Mouse (Mus musculus) liver, embryonic 16.5 days (tissue): ENCODE data around the gene Dhodh. TPM values are rescaled to one million over a fixed set of nuclear protein-coding genes. Genes with fewer than 3 reads are reported as not detected.

ENCODE experiments used
- ATAC-seq: fragments of 200-750 bp; cut with Nextera tagmentation; 2 replicates; pipeline ENCODE4 v1.8.0; 2017; ENCODE audit warnings: low read depth, mild to moderate bottlenecking, moderate number of reproducible peaks, moderate library complexity
- H3K27ac ChIP-seq: fragments of 300-500 bp; sonication (generic); 2 replicates; pipeline ENCODE4 v1.5.1; 2014; ENCODE audit warnings: mild to moderate bottlenecking, low read length
- H3K27me3 ChIP-seq: fragments of 300-500 bp; sonication (generic); 2 replicates; pipeline ENCODE4 v1.6.1; 2014; ENCODE audit warnings: low read depth, low read length, mixed read lengths; ENCODE audit not compliant: control insufficient read depth, insufficient read depth
- H3K36me3 ChIP-seq: fragments of 300-500 bp; sonication (generic); 2 replicates; pipeline ENCODE4 v1.6.1; 2014; ENCODE audit warnings: mild to moderate bottlenecking; ENCODE audit not compliant: control insufficient read depth, insufficient read depth
- H3K4me1 ChIP-seq: fragments of 300-500 bp; sonication (generic); 2 replicates; pipeline ENCODE4 v1.6.1; 2014; ENCODE audit warnings: low read depth, low read length, mixed read lengths; ENCODE audit not compliant: control insufficient read depth
- H3K4me2 ChIP-seq: fragments of 300-500 bp; sonication (generic); 2 replicates; pipeline ENCODE4 v1.6.1; 2014; ENCODE audit warnings: low read depth, low read length, mixed read lengths
- H3K4me3 ChIP-seq: fragments of 300-500 bp; sonication (generic); 2 replicates; pipeline ENCODE4 v1.5.1; 2014; ENCODE audit warnings: low read depth, mild to moderate bottlenecking, low read length
- H3K9ac ChIP-seq: fragments of 300-500 bp; sonication (generic); 2 replicates; pipeline ENCODE4 v1.6.1; 2014; ENCODE audit warnings: low read depth, low read length
- H3K9me3 ChIP-seq: fragments of 300-500 bp; sonication (generic); replicated peaks from 2 replicates; pipeline ENCODE4 v1.6.1; 2016; ENCODE audit warnings: low read length; ENCODE audit not compliant: control insufficient read depth
- WGBS: fragments of 180-500 bp; shearing (Covaris S2); extraction: QIAGEN DNeasy Blood & Tissue Kit; methylation state at CpG from one replicate; pipeline ENCODE4 v1.1.7; 2014; ENCODE audit not compliant: insufficient replicate concordance; 5-methylcytosine and 5-hydroxymethylcytosine counted together
- polyA plus RNA-seq: library from polyadenylated mRNA; unstranded; fragments of >200 nt; fragmentation: Nextera tagmentation; extraction: Ambion mirVana; gene quantifications from 2 replicates; pipeline ENCODE4 v1.2.1, GENCODE M21; 2015

The Dhodh gene
- polyA plus RNA-seq, 1 experiment from 2014 or later = 16.0 TPM

- Histone ChIP-seq H3K36me3 (no peaks in the 10 kb centered on the region), H3K4me1 (no peaks in the 10 kb centered on the region), H3K9ac (no peak overlapping the region), H3K9me3 (no peaks in the 10 kb centered on the region), H3K4me3 (no peak overlapping the region), H3K27ac (no peak overlapping the region), H3K27me3 (no peaks in the 10 kb centered on the region), H3K4me2 (no peak overlapping the region)
- no peak for ATAC-seq
- WGBS = 59% methylated on average over 5 of the region's 5 CpGs
Measured at GRCm38 (mm10) chr8:109632498-109632897, 24.0 kb upstream of the Dhodh start.

GRCm38 (mm10) chr8:109628638-109629037 lies 20.2 kb upstream of the Dhodh start:
- Histone ChIP-seq H3K9me3 (no peaks in the 10 kb centered on the region), H3K4me2 (no peak overlapping the region), H3K27ac (no peak overlapping the region), H3K36me3 (no peaks in the 10 kb centered on the region), H3K4me3 (no peak overlapping the region), H3K9ac (no peak overlapping the region), H3K4me1 (no peaks in the 10 kb centered on the region), H3K27me3 (no peaks in the 10 kb centered on the region)
- 52% methylated on average over 6 of the region's 6 CpGs for WGBS
- ATAC-seq = no peak

DNA sequence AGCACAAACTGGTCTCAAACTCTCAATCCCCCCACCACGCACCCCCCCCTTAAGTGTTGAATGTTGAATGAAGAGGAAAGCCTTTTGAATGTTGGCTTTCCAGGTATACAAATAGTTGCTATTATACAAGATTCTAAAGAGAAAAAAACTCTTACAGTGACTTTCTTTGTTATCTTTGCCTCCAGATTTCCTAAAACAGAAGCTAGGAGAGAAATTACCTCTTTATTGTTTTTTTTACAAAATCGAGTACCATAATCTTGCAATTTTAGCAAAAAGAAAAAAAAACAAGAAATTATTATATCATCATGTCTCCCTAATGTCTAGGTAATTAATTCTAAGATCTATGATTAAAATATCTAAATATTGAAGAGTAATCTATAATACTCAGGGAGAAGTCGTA lies 7.1 kb upstream of the Dhodh start:
- H3K4me2 ChIP-seq = no peak overlapping the region
- no peak overlapping the region for H3K9ac ChIP-seq
- no peaks in the 10 kb centered on the region for H3K27me3 ChIP-seq
- no peak for ATAC-seq
- no peaks in the 10 kb centered on the region for H3K36me3 ChIP-seq
- no peak overlapping the region for H3K27ac ChIP-seq
- no peaks in the 10 kb centered on the region for H3K9me3 ChIP-seq
- H3K4me1 ChIP-seq = peaks cover 9% of the 10 kb centered on the region
- no peak overlapping the region for H3K4me3 ChIP-seq
- 55% methylated on average over 3 of the region's 3 CpGs for WGBS

DNA sequence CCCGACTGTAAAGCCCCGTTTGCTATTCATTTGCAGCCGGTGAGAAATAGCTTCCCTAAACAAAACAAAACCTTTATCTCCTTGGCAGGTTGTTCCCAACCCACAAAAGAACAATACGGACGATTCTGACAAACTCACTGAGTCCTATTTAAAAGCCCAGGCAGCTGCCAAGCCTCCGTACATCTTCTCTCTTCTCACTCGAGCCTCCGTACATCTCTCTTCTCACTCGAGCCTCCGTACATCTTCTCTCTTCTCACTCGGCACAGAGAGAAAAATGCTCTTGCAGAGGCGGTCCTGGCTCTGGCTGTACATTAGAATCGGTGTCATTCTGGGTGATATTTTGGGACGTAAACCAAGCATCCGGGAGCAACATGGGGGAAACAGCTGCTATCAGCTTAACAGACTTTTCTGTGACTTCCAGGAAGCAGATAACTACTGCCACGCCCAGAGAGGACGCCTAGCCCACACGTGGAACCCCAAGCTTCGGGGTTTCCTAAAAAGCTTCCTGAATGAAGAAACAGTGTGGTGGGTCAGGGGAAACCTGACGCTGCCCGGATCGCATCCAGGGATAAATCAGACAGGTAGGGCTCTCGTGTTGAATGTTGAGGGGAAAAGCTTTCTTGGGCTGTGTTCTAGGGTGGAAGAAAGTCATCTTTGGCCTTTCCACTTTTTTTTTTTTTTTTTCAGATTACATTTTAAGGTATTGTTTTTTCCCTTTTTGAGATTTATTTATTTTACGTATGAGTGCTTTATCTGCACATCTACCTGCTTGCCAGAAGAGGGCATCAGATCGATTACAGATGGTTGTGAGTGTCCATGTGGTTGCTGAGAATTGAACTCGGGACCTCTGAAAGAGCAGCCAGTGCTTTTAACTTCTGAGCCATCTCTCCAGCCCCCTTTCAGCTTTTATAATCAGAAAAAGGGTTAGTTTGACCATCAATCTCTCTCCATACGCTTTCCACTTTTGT lies 6.1 kb upstream of the Dhodh start, which contains the start of gene Pkd1l3:
Gene Pkd1l3 (plus strand): TSS at position 275 of the 968 bp plus-strand sequence.
- ATAC-seq = peak; percentile 76
- 16% methylated on average over 27 of the region's 27 CpGs for WGBS
- Histone ChIP-seq H3K4me3 (peak within 1 kb of the TSS; percentile 57), H3K36me3 (no peaks in the 10 kb centered on the region), H3K4me2 (peak within 1 kb of the TSS; percentile 75), H3K27ac (no peak within 1 kb of the TSS; the same call in 1 of the 2 replicates), H3K27me3 (no peaks in the 10 kb centered on the region), H3K4me1 (peaks cover 9% of the 10 kb centered on the region), H3K9me3 (no peaks in the 10 kb centered on the region), H3K9ac (peak within 1 kb of the TSS; percentile 53)

- ATAC-seq = no peak
- H3K27ac ChIP-seq = peak overlapping the region; percentile 98
- H3K4me3 ChIP-seq = peak overlapping the region; percentile 78
- peak overlapping the region; percentile 77 for H3K9ac ChIP-seq
- peaks cover 14% of the 10 kb centered on the region for H3K4me1 ChIP-seq
- H3K4me2 ChIP-seq = peak overlapping the region; percentile 74
- no peaks in the 10 kb centered on the region for H3K36me3 ChIP-seq
- H3K9me3 ChIP-seq = no peaks in the 10 kb centered on the region
- no peaks in the 10 kb centered on the region for H3K27me3 ChIP-seq
- 13% methylated on average over 5 of the region's 5 CpGs for WGBS
Measured at GRCm38 (mm10) chr8:109609153-109609502, 655 bp upstream of the Dhodh start.

- H3K9me3 ChIP-seq = no peaks in the 10 kb centered on the region
- 3% methylated on average over 12 of the region's 12 CpGs for WGBS
- H3K4me3 ChIP-seq = peak overlapping the region; percentile 78
- no peaks in the 10 kb centered on the region for H3K36me3 ChIP-seq
- H3K27me3 ChIP-seq = no peaks in the 10 kb centered on the region
- peak overlapping the region; percentile 77 for H3K9ac ChIP-seq
- peaks cover 11% of the 10 kb centered on the region for H3K4me1 ChIP-seq
- peak overlapping the region; percentile 74 for H3K4me2 ChIP-seq
- no peak for ATAC-seq
- no peak overlapping the region; the same call in 1 of the 2 replicates for H3K27ac ChIP-seq
Measured at GRCm38 (mm10) chr8:109607650-109608049, 823 bp downstream of the Dhodh start.

DNA sequence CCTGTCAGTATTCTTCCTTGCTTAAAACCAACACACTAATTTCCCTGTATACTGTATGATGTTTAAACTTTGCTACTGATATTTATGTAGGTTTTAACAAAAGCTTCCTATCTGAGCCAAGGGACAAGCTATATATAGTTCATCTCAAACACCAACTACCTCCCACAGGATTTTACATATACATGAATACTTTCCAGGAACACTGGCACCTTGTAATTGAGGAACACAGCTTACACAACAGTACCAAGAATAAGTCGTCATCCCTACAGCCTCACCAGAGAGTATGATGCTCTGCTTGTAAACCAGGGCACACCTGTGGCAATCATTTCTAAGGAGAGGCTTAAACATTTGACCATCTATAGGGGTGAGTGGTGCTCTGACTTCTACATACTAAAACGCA lies 1.7 kb downstream of the Dhodh start:
- H3K4me2 ChIP-seq = no peak overlapping the region
- no peak overlapping the region for H3K4me3 ChIP-seq
- H3K9me3 ChIP-seq = no peaks in the 10 kb centered on the region
- no peak for ATAC-seq
- no peak overlapping the region for H3K27ac ChIP-seq
- H3K9ac ChIP-seq = no peak overlapping the region
- H3K4me1 ChIP-seq = peaks cover 11% of the 10 kb centered on the region
- 64% methylated on average over 2 of the region's 2 CpGs for WGBS
- H3K27me3 ChIP-seq = no peaks in the 10 kb centered on the region
- no peaks in the 10 kb centered on the region for H3K36me3 ChIP-seq

DNA sequence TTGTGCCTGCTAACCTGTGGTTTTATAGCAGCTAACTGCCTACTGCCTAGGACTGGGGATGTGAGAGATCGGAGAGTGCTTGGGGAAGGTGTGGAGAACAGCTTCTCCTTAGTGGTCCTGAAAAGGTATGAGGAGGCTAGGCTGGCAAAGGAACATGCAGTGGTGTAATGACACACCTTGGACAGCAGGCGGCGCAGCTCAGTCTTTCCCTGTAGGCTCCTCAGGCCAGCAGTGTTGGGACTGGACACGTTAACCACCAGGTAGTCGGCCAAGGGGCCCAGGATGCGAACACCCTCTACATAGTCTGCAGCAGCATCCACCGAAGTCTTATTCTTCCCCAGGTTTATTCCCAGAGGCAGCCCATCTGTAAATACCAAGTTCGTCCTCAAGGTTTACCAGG lies 12.6 kb downstream of the Dhodh start:
- Histone ChIP-seq H3K36me3 (no peaks in the 10 kb centered on the region; the same call in 1 of the 2 replicates), H3K9me3 (no peaks in the 10 kb centered on the region), H3K27ac (no peak overlapping the region), H3K4me3 (no peak overlapping the region), H3K27me3 (no peaks in the 10 kb centered on the region), H3K4me1 (no peaks in the 10 kb centered on the region; the same call in 1 of the 2 replicates), H3K4me2 (no peak overlapping the region), H3K9ac (no peak overlapping the region)
- 41% methylated on average over 8 of the region's 8 CpGs for WGBS
- ATAC-seq = 0 out of 2 replicates have a peak, but pooled peaks have one; percentile 20

GRCm38 (mm10) chr8:109593117-109593788 lies 15.2 kb downstream of the Dhodh start:
- WGBS = 58% methylated on average over 6 of the region's 6 CpGs
- no peaks in the 10 kb centered on the region for H3K27me3 ChIP-seq
- no peaks in the 10 kb centered on the region; the same call in 1 of the 2 replicates for H3K36me3 ChIP-seq
- no peaks in the 10 kb centered on the region; the same call in 1 of the 2 replicates for H3K4me1 ChIP-seq
- no peak overlapping the region for H3K27ac ChIP-seq
- H3K4me3 ChIP-seq = no peak overlapping the region
- H3K4me2 ChIP-seq = no peak overlapping the region
- H3K9me3 ChIP-seq = no peaks in the 10 kb centered on the region
- H3K9ac ChIP-seq = no peak overlapping the region
- ATAC-seq = no peak
